Mouse (Mus musculus): ENCODE data around the gene Tex14. TPM values are rescaled to one million over a fixed set of nuclear protein-coding genes. Genes with fewer than 3 reads are reported as not detected.

Gene Tex14
- polyA plus RNA-seq, 1 experiment from 2014 or later = not detected

DNA sequence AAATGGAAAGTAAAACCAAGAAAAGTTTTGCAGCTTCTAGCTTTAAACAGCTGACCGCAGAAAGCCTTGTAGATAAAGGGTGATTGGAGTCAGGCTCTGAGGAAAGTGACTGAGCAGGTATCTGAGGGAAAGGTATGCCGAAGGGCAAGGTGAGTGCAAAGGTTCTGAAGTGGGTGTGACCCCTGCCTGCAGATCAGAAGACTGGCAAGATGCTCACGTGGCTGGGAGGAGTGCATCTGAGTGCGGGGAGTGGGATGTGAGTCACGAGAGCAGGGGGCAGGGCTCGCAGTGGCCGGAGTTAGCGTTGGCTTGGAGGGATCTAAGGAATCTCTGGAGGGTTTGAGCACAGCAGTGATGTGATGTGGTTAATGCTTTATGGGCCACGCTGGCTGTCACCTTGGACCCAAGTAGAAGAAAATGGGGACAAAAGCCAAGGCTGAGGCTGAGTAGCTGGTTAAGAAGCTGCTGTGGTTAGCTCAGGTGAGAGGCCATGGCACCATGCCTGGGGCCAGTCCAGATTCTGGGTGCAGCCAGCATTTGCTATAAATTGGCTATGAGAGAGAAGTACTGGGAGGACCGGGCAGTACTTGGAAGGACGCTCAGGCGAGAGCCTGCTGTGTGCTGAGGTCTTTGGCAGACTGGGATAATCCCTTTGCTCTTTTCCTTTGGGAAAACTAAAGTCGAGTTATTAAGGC is 194.7 kb downstream of the Tex14 start:
- Histone ChIP-seq H3K4me1 (ENCODE audit: control insufficient read depth, insufficient read depth, low read length) (peaks cover 10% of the 10 kb centered on the region), H3K27ac (ENCODE audit: low read length) (no peak overlapping the region), H3K36me3 (ENCODE audit: control insufficient read depth, insufficient read depth, low read length) (peaks cover 70% of the 10 kb centered on the region), H3K4me2 (replicated peaks; ENCODE audit: low read depth, low read length) (no peak overlapping the region), H3K27me3 (ENCODE audit: control insufficient read depth, insufficient read depth, low read length) (no peaks in the 10 kb centered on the region), H3K9me3 (ENCODE audit: control insufficient read depth, low read depth, low read length) (no peaks in the 10 kb centered on the region), H3K4me3 (ENCODE audit: low read depth, low read length) (no peak overlapping the region), H3K9ac (replicated peaks; ENCODE audit: low read depth, low read length) (no peak overlapping the region)
- WGBS = 80% methylated on average over 13 of the region's 13 CpGs
- ATAC-seq (ENCODE audit: insufficient number of reproducible peaks, insufficient read depth, low FRiP score, low read depth) = no peak

- 93% methylated on average over 10 of the region's 10 CpGs for WGBS
- Histone ChIP-seq H3K4me2 (replicated peaks; ENCODE audit: low read depth, low read length) (no peak overlapping the region), H3K36me3 (ENCODE audit: control insufficient read depth, insufficient read depth, low read length) (peaks cover 79% of the 10 kb centered on the region), H3K4me3 (ENCODE audit: low read depth, low read length) (no peak overlapping the region), H3K27ac (ENCODE audit: low read length) (no peak overlapping the region), H3K9ac (replicated peaks; ENCODE audit: low read depth, low read length) (no peak overlapping the region), H3K9me3 (ENCODE audit: control insufficient read depth, low read depth, low read length) (no peaks in the 10 kb centered on the region), H3K27me3 (ENCODE audit: control insufficient read depth, insufficient read depth, low read length) (no peaks in the 10 kb centered on the region), H3K4me1 (ENCODE audit: control insufficient read depth, insufficient read depth, low read length) (peaks cover 10% of the 10 kb centered on the region)
- no peak for ATAC-seq (ENCODE audit: insufficient number of reproducible peaks, insufficient read depth, low FRiP score, low read depth)
Measured at GRCm38 (mm10) chr11:87600322-87600853, 195.5 kb downstream of the Tex14 start.

GRCm38 (mm10) chr11:87602234-87602633 is 197.4 kb downstream of the Tex14 start:
- H3K9me3 ChIP-seq (ENCODE audit: control insufficient read depth, low read depth, low read length) = no peaks in the 10 kb centered on the region
- no peak overlapping the region for H3K4me2 ChIP-seq (replicated peaks; ENCODE audit: low read depth, low read length)
- H3K9ac ChIP-seq (replicated peaks; ENCODE audit: low read depth, low read length) = no peak overlapping the region
- no peak for ATAC-seq (ENCODE audit: insufficient number of reproducible peaks, insufficient read depth, low FRiP score, low read depth)
- no peaks in the 10 kb centered on the region for H3K4me1 ChIP-seq (ENCODE audit: control insufficient read depth, insufficient read depth, low read length)
- peaks cover 88% of the 10 kb centered on the region for H3K36me3 ChIP-seq (ENCODE audit: control insufficient read depth, insufficient read depth, low read length)
- no peak overlapping the region for H3K27ac ChIP-seq (ENCODE audit: low read length)
- H3K4me3 ChIP-seq (ENCODE audit: low read depth, low read length) = no peak overlapping the region
- H3K27me3 ChIP-seq (ENCODE audit: control insufficient read depth, insufficient read depth, low read length) = no peaks in the 10 kb centered on the region
- WGBS = 94% methylated on average over 9 of the region's 9 CpGs

DNA sequence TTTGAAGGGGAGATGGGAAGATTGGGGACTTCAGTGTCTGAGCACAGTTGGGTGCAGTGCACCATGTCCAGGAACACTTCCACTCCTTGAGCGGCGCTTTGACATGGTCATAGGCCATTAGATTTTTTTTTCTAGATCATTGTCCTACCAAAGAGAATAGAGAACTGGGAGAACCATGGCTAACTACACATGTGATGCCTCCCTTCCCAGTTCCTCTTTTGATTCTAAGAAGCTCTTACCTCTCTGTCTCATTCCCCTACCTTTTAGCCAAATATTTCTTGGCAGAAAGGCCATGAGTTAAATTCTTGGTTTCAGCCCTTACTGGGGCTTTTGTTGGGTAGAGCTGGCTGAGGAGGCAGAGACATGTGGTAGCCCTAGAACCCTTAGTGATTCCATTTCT is 198.7 kb downstream of the Tex14 start:
- Histone ChIP-seq H3K9ac (replicated peaks; ENCODE audit: low read depth, low read length) (no peak overlapping the region), H3K4me3 (ENCODE audit: low read depth, low read length) (no peak overlapping the region), H3K36me3 (ENCODE audit: control insufficient read depth, insufficient read depth, low read length) (peaks cover 89% of the 10 kb centered on the region), H3K27me3 (ENCODE audit: control insufficient read depth, insufficient read depth, low read length) (no peaks in the 10 kb centered on the region), H3K4me2 (replicated peaks; ENCODE audit: low read depth, low read length) (no peak overlapping the region), H3K9me3 (ENCODE audit: control insufficient read depth, low read depth, low read length) (no peaks in the 10 kb centered on the region), H3K27ac (ENCODE audit: low read length) (no peak overlapping the region), H3K4me1 (ENCODE audit: control insufficient read depth, insufficient read depth, low read length) (no peaks in the 10 kb centered on the region)
- no peak for ATAC-seq (ENCODE audit: insufficient number of reproducible peaks, insufficient read depth, low FRiP score, low read depth)
- 98% methylated on average over 2 of the region's 2 CpGs for WGBS

Other genes with a start within 250 kb of the Tex14 start
- 2.7 and 3.1 TPM in 2 replicates for gene Ppm1e, start 46.0 kb upstream of the Tex14 start, polyA plus RNA-seq (2014; fragmentation: Nextera tagmentation; extraction: Ambion mirVana)
- gene Rad51c, start 111 bp upstream of the Tex14 start, polyA plus RNA-seq (2014; fragmentation: Nextera tagmentation; extraction: Ambion mirVana) = 6.0 and 7.2 TPM in 2 replicates
- not detected in 2 replicates for gene Gm11492, start 161.6 kb downstream of the Tex14 start, polyA plus RNA-seq (2014; fragmentation: Nextera tagmentation; extraction: Ambion mirVana)
- gene Sept4, start 163.8 kb downstream of the Tex14 start, polyA plus RNA-seq (2014; fragmentation: Nextera tagmentation; extraction: Ambion mirVana) = 15.7 and 15.8 TPM in 2 replicates
- gene Mtmr4, start 187.1 kb downstream of the Tex14 start, polyA plus RNA-seq (2014; fragmentation: Nextera tagmentation; extraction: Ambion mirVana) = 30.5 and 32.0 TPM in 2 replicates
- 0.21 and 0.41 TPM in 2 replicates for gene Hsf5, start 212.1 kb downstream of the Tex14 start, polyA plus RNA-seq (2014; fragmentation: Nextera tagmentation; extraction: Ambion mirVana)